Mouse (Mus musculus) right cerebral cortex, postnatal 25 days (tissue): Measurements from ENCODE around the gene Vmn1r237.
A peak's percentile ranks its signal among the peaks of the same experiment; 100 is the strongest.

ENCODE experiments used
- DNase-seq: peaks from one replicate; pipeline ENCODE4 v3.0.0; 2022

Gene Vmn1r237

DNA sequence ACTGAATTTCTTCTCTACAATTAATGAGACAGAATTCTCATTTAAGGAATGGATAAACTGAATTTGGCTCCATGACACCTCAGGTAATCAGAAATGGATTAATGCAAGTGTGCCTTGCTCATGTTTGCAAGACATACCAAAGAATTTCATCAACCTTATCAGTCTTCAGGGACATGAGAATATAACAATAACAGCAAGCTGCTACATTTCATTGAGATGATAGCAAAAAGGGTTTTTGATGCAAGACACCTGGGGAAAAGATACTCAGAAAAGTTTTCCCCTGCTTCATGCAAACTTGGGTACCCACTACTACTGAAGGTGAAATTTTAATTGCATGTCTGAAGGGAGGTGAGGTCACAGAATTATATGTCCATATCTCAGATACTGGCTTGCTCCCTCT lies at the start of gene Vmn1r237:
TSS of gene Vmn1r237 (plus strand) at position 301 of the 400 bp plus-strand sequence.
- no peak for DNase-seq

DNA sequence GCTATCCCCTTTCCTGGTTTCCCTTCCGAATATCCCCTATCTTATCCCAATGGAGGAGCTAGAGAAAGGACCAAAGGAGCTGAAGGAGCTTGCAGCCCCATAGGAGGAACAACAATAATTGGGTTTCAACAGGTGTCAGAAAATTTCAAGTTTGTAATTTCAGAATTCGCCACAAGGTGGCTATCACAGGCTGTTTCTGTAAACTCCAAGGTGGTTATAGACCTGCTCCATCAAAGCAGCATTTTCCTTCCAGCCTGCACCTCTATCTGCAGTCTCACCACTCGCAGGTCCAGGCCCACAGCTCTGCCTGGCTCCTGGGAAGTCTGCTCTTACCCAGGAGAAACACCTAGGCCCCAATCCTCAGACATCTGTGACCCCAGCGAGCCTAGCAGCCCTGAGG lies 39.6 kb upstream of the Vmn1r237 start:
- DNase-seq, result peak; percentile 5

DNA sequence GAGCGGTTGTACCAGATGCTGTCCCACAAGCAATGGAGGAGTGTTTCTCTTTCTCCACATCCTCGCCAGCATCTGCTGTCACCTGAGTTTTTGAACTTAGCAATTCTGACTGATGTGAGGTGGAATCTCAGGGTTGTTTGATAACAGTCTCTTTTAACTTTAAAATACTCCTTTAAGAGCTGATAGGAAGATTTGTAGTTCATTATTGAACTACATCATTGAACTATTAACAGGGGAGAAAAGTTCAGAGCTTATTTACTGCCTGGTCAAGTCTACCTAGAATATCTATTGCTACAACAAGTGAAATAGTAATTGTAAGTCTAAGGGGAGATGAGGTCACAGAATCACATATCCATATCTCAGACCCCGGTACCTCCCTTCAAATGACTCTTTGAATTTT lies 29.0 kb upstream of the Vmn1r237 start, which contains the start of gene Vmn1r236:
TSS of gene Vmn1r236 (plus strand) at position 301 of the 400 bp plus-strand sequence.
- no peak for DNase-seq

DNA sequence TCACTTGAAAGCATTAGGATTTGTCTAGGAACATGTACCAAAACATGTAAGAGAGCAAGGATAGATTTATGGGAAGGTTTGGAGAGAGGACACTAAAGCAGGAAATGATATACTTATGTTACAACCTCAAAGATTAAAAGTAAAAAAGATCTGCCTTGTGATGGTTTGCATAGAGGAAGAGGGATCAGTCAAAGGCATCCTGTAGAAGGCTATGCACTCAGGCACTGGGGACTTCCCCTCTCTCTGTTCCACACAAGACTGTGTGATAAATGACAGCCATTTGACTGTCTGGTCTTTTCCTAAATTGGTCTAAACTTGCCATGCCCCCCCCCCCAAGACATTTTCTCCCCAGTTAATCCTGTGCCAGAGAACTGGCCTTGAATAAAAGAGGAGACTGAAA lies 27.3 kb upstream of the Vmn1r237 start:
- no peak for DNase-seq

DNA sequence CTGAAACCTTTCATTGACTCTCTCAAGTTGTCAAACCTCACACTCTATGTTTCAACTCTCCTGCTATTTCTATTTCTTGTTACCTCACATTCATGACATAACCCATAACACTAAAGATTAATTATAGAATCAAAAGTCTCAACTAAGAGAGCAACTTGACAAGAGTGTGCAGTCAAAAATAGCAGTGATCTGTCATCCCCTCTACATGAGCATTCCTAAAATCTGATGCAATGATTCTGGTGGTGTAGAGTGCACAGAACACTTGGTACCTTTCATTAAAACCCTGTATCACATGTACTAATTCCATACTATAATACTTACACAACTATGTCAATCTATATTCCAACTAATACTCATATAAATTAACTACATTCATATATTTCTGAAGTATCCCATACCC lies 22.0 kb upstream of the Vmn1r237 start:
- no peak for DNase-seq
